Mouse (Mus musculus): ENCODE data around the gene Gm15319. TPM values are rescaled to one million over a fixed set of nuclear protein-coding genes. Genes with fewer than 3 reads are reported as not detected.
"Not testable (repeated sequence)": the region's sequence is repeated elsewhere in the genome, so short reads cannot be mapped to it uniquely, and the experiment has no call there.

Gene Gm15319
- polyA plus RNA-seq, 1 experiment from 2014 or later: not detected

- H3K36me3 ChIP-seq (ENCODE audit: insufficient read depth); H3K4me2 ChIP-seq; H3K4me3 ChIP-seq (ENCODE audit: low read depth, low read length); H3K4me1 ChIP-seq (ENCODE audit: insufficient read depth); H3K9ac ChIP-seq; H3K27me3 ChIP-seq (ENCODE audit: insufficient read depth, low read length); H3K27ac ChIP-seq (ENCODE audit: low read depth); ATAC-seq (ENCODE audit: insufficient read depth); H3K9me3 ChIP-seq (ENCODE audit: low read depth, low read length); DNase-seq: not testable (repeated sequence)
- WGBS: no CpG with 5 or more reads among the region's 5 CpGs
Measured at GRCm38 (mm10) chr8:20381239-20381620, 18.2 kb upstream of the Gm15319 start.

- not testable (repeated sequence) for H3K27ac ChIP-seq (ENCODE audit: low read depth); H3K9ac ChIP-seq; DNase-seq; H3K9me3 ChIP-seq (ENCODE audit: low read depth, low read length); H3K4me2 ChIP-seq; H3K36me3 ChIP-seq (ENCODE audit: insufficient read depth); H3K4me1 ChIP-seq (ENCODE audit: insufficient read depth); H3K4me3 ChIP-seq (ENCODE audit: low read depth, low read length); H3K27me3 ChIP-seq (ENCODE audit: insufficient read depth, low read length)
- peak; percentile 84 for ATAC-seq (ENCODE audit: insufficient read depth)
- 83% methylated on average over 7 of the region's 7 CpGs for WGBS
Measured at GRCm38 (mm10) chr8:20380590-20381238, 17.7 kb upstream of the Gm15319 start.

- not testable (repeated sequence) for H3K9me3 ChIP-seq (ENCODE audit: low read depth, low read length); H3K27me3 ChIP-seq (ENCODE audit: insufficient read depth, low read length); H3K27ac ChIP-seq (ENCODE audit: low read depth); DNase-seq; ATAC-seq (ENCODE audit: insufficient read depth); H3K4me3 ChIP-seq (ENCODE audit: low read depth, low read length); H3K4me2 ChIP-seq; H3K9ac ChIP-seq; H3K36me3 ChIP-seq (ENCODE audit: insufficient read depth); H3K4me1 ChIP-seq (ENCODE audit: insufficient read depth)
- WGBS: no CpG with 5 or more reads among the region's 4 CpGs
Measured at GRCm38 (mm10) chr8:20379650-20380436, 16.8 kb upstream of the Gm15319 start.

- not testable (repeated sequence) for H3K9ac ChIP-seq
- WGBS: 77% methylated on average over 4 of the region's 8 CpGs
Measured at GRCm38 (mm10) chr8:20378786-20379649, 16.0 kb upstream of the Gm15319 start.

GRCm38 (mm10) chr8:20378353-20378752 is 15.3 kb upstream of the Gm15319 start:
- H3K27me3 ChIP-seq (ENCODE audit: insufficient read depth, low read length); H3K4me2 ChIP-seq; DNase-seq; H3K9ac ChIP-seq; H3K4me3 ChIP-seq (ENCODE audit: low read depth, low read length); H3K27ac ChIP-seq (ENCODE audit: low read depth); H3K36me3 ChIP-seq (ENCODE audit: insufficient read depth); H3K9me3 ChIP-seq (ENCODE audit: low read depth, low read length); ATAC-seq (ENCODE audit: insufficient read depth); H3K4me1 ChIP-seq (ENCODE audit: insufficient read depth): not testable (repeated sequence)
- WGBS: 80% methylated on average over 5 of the region's 8 CpGs

More at GRCm38 (mm10) chr8:20378786-20379649, 16.0 kb upstream of the Gm15319 start:
- not testable (repeated sequence) for H3K27me3 ChIP-seq (ENCODE audit: insufficient read depth, low read length); H3K4me3 ChIP-seq (ENCODE audit: low read depth, low read length); DNase-seq; H3K36me3 ChIP-seq (ENCODE audit: insufficient read depth); H3K4me1 ChIP-seq (ENCODE audit: insufficient read depth); H3K27ac ChIP-seq (ENCODE audit: low read depth); H3K4me2 ChIP-seq; H3K9me3 ChIP-seq (ENCODE audit: low read depth, low read length)
- peak; percentile 83 for ATAC-seq (ENCODE audit: insufficient read depth)

- H3K9ac ChIP-seq; H3K27ac ChIP-seq (ENCODE audit: low read depth); H3K27me3 ChIP-seq (ENCODE audit: insufficient read depth, low read length); H3K9me3 ChIP-seq (ENCODE audit: low read depth, low read length); H3K36me3 ChIP-seq (ENCODE audit: insufficient read depth); H3K4me1 ChIP-seq (ENCODE audit: insufficient read depth); H3K4me3 ChIP-seq (ENCODE audit: low read depth, low read length); ATAC-seq (ENCODE audit: insufficient read depth); H3K4me2 ChIP-seq; DNase-seq: not testable (repeated sequence)
- no CpG with 5 or more reads among the region's 3 CpGs for WGBS
Measured at GRCm38 (mm10) chr8:20375698-20376097, 12.7 kb upstream of the Gm15319 start.

- not testable (repeated sequence) for H3K36me3 ChIP-seq (ENCODE audit: insufficient read depth); ATAC-seq (ENCODE audit: insufficient read depth); H3K9me3 ChIP-seq (ENCODE audit: low read depth, low read length); H3K9ac ChIP-seq; H3K27me3 ChIP-seq (ENCODE audit: insufficient read depth, low read length); H3K4me3 ChIP-seq (ENCODE audit: low read depth, low read length); H3K27ac ChIP-seq (ENCODE audit: low read depth); DNase-seq; H3K4me2 ChIP-seq; H3K4me1 ChIP-seq (ENCODE audit: insufficient read depth)
- WGBS: 81% methylated on average over 5 of the region's 5 CpGs
Measured at GRCm38 (mm10) chr8:20356386-20356785, 6.6 kb downstream of the Gm15319 start.

- ATAC-seq (ENCODE audit: insufficient read depth); H3K9ac ChIP-seq; H3K4me2 ChIP-seq; H3K9me3 ChIP-seq (ENCODE audit: low read depth, low read length); H3K4me3 ChIP-seq (ENCODE audit: low read depth, low read length); H3K36me3 ChIP-seq (ENCODE audit: insufficient read depth); H3K27me3 ChIP-seq (ENCODE audit: insufficient read depth, low read length); DNase-seq; H3K27ac ChIP-seq (ENCODE audit: low read depth); H3K4me1 ChIP-seq (ENCODE audit: insufficient read depth): not testable (repeated sequence)
- WGBS: 90% methylated on average over 1 of the region's 3 CpGs
Measured at GRCm38 (mm10) chr8:20353579-20353978, 9.4 kb downstream of the Gm15319 start.

GRCm38 (mm10) chr8:20302759-20303158 is 60.3 kb downstream of the Gm15319 start:
- not testable (repeated sequence) for H3K4me2 ChIP-seq; H3K9me3 ChIP-seq (ENCODE audit: low read depth, low read length); H3K27ac ChIP-seq (ENCODE audit: low read depth); ATAC-seq (ENCODE audit: insufficient read depth); H3K36me3 ChIP-seq (ENCODE audit: insufficient read depth); H3K4me1 ChIP-seq (ENCODE audit: insufficient read depth); H3K4me3 ChIP-seq (ENCODE audit: low read depth, low read length); H3K27me3 ChIP-seq (ENCODE audit: insufficient read depth, low read length); DNase-seq; H3K9ac ChIP-seq
- WGBS: 95% methylated on average over 5 of the region's 6 CpGs

GRCm38 (mm10) chr8:20300042-20300441 is 63.0 kb downstream of the Gm15319 start:
- H3K9ac ChIP-seq; ATAC-seq (ENCODE audit: insufficient read depth); DNase-seq; H3K4me2 ChIP-seq; H3K4me3 ChIP-seq (ENCODE audit: low read depth, low read length); H3K9me3 ChIP-seq (ENCODE audit: low read depth, low read length); H3K27me3 ChIP-seq (ENCODE audit: insufficient read depth, low read length); H3K4me1 ChIP-seq (ENCODE audit: insufficient read depth); H3K27ac ChIP-seq (ENCODE audit: low read depth); H3K36me3 ChIP-seq (ENCODE audit: insufficient read depth): not testable (repeated sequence)
- 76% methylated on average over 4 of the region's 4 CpGs for WGBS

All from lung, embryonic 14.5 days (tissue).